Mouse (Mus musculus): ENCODE results near the gene 4930579G24Rik.

DNA sequence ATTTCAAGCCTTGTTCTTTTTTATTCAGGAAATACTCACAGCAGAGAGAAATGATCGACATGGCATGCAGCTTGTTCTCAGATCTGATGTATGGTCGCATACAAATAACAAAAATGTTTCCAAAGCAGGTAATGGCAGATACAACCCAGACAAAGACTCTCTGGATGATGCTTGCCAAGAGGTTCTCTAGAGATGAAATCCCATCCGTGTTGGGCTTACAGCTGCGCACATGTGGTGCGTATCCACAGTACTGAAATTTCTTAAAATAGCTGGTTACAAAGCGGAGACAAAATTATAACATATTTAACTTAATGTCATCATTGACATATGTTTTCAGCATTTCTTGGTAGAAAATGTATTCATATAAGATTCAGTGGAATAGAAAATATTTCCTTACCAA lies 23.2 kb downstream of the 4930579G24Rik start:
- TF ChIP-seq CTCF (IDR thresholded peaks at IDR 0.05; ENCODE audit: low read depth): no peak
- no peak for TF ChIP-seq EP300 (optimal IDR thresholded peaks at IDR 0.05)

All from stomach, postnatal 0 days (tissue).